Mouse (Mus musculus) lung, postnatal 10 days (tissue): Measurements from ENCODE around the gene Ucp2.

Experiments
- DNase-seq: peaks from one replicate; pipeline ENCODE4 v3.0.0; 2021

Gene Ucp2

GRCm38 (mm10) chr7:100493117-100493483, at the start of gene Ucp2:
Ucp2 (plus strand) TSS chr7:100493337.
- DNase-seq = peak; percentile 93

- DNase-seq = no peak
Measured at GRCm38 (mm10) chr7:100443728-100444127, 49.4 kb upstream of the Ucp2 start.

GRCm38 (mm10) chr7:100446271-100446670, 46.9 kb upstream of the Ucp2 start:
- no peak for DNase-seq

GRCm38 (mm10) chr7:100448530-100448929, 44.6 kb upstream of the Ucp2 start:
- no peak for DNase-seq

DNA sequence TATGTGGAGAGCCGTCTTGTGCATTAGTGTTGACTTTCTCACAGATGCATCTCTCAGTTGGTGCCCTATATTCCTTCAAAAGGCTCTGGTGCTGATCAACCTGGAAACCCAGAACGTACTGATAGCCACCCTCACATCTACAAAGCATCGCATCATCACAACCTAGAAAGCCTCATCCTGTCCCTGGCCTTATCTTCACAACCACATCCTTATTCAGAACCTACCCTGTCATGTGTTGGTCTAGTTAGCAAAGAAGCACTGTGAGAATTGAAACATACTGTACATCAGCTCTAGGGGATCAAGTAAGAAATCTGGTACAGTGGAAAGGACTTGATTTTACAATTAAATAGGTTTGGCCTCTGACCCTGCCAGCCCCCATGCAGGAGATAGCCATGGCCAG, 44.2 kb upstream of the Ucp2 start:
- no peak for DNase-seq

- DNase-seq = no peak
Measured at GRCm38 (mm10) chr7:100458153-100458552, 35.0 kb upstream of the Ucp2 start.

GRCm38 (mm10) chr7:100459862-100460261, 33.3 kb upstream of the Ucp2 start:
- DNase-seq = no peak

- peak; percentile 78 for DNase-seq
Measured at GRCm38 (mm10) chr7:100461621-100462151, 31.5 kb upstream of the Ucp2 start.

GRCm38 (mm10) chr7:100463194-100463593, 29.9 kb upstream of the Ucp2 start:
- no peak for DNase-seq

DNA sequence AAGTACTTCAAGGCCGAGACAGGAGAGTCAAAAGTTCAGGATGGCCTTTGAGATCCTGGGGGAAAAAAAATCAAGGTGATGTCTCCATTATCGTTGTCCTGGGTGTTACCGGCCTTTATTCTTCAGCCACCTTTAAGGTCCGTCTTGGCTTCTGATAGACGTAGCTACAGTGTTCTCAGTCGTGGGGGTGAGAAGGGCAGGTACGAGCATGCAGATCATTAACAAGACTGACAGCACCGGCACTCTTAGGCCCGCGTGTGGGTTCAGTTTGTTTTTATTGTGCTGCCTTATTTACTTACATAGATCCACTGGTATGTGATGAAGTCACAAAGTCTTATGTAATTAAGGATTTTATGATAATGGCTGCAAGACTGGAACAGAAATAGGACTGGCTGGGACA, 29.4 kb upstream of the Ucp2 start:
- DNase-seq = no peak

- DNase-seq = no peak
Measured at GRCm38 (mm10) chr7:100464248-100464647, 28.9 kb upstream of the Ucp2 start.

- DNase-seq = peak; percentile 33
Measured at GRCm38 (mm10) chr7:100465248-100465647, 27.9 kb upstream of the Ucp2 start.

DNA sequence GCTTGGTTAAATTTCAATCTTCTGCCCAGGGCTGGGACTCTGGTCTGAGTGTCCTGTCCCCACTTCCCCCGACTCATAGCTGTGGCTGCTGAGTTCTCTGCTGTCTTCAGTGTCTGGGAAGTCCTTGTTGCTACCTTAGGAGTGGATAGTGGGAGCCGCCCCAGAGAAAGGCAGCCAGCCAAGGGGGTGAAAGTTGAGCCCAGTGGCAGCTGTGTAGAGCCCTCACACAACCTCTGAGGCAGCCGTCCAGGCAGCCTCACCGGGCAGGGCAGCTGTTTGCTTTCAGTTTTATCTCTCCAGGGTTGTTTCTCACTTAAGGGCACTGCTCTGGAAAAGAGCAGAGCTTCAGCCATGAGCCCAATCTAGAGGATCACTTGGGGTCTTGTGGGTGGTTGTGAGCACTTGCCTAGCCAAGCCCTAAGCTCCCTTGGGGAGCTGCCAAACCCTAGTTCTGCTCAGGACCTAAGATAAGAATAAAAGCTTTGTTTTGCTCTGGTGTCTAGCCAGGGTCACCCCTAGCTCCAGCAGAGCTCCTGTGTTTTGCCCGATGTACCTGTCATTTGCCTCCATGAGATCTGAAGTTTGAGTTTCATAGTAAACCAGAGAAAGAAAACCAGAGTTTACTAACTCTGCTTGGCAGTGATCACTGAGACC, 27.4 kb upstream of the Ucp2 start:
- peak; percentile 93 for DNase-seq

- DNase-seq = no peak
Measured at GRCm38 (mm10) chr7:100466781-100467510, 26.2 kb upstream of the Ucp2 start.

DNA sequence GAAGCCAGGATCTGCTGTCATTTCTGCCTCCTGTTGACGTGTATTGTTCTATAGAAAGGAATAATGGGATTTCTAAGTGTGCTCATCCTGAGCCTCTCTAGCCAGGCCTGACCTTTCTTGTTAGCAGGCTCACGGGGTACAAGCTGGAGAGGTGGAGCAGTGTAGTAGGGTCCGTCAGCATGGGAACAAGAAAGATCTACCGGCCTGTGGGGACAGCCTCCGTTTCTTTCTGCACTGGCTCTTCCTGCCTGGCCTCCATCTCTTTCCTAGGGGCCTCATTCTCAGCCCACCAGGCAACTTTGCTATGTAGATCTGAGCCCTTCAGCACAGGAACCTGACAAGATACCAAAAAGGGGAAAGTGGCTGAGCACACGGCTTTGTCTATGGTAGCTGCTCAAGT, 24.4 kb upstream of the Ucp2 start:
- no peak for DNase-seq

DNA sequence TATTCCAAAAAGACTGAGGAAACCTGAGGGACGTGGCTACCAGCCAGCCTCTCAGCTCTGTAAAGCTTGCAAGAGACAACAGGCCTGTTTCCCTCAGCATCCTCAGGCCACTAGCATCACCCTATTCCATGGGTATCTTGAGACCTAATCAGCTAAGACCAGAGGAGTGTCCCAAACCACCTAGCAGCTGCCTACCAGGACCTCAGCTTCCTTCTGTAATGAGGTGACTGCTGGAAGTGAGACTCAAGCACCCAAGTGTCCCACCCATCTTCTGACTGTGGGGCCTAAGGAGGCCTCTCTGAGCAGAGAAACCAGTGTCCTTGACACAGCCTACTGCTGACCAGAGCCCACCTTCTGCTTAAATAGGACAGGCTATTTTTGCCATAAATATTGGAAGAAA, 23.6 kb upstream of the Ucp2 start:
- no peak for DNase-seq

GRCm38 (mm10) chr7:100470796-100471406, 22.2 kb upstream of the Ucp2 start:
- DNase-seq = no peak

GRCm38 (mm10) chr7:100471407-100471797, 21.7 kb upstream of the Ucp2 start:
- no peak for DNase-seq

DNA sequence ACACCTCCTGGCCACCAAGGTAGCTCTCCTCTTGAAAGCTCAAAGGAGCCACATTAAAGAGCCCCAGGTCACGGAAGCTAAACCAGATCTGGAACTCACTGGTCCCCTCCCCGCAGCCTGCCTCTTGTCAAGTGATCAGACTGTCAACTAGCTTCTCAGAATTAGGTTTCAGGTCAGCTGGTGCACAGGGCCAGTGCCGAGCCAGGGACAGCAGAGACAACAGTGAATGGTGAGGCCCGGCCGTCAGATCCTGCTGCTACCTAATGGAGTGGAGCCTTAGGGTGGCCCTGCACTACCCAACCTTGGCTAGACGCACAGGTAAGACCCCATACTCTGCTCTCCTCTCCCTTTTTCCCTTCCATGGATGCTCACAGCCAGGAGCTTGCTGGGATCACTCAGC, 20.4 kb upstream of the Ucp2 start, which contains the start of gene Ucp3:
TSS of gene Ucp3 (plus strand) at position 214 of the 400 bp plus-strand sequence.
- no peak for DNase-seq

GRCm38 (mm10) chr7:100473846-100474454, 19.2 kb upstream of the Ucp2 start:
- DNase-seq = no peak

DNA sequence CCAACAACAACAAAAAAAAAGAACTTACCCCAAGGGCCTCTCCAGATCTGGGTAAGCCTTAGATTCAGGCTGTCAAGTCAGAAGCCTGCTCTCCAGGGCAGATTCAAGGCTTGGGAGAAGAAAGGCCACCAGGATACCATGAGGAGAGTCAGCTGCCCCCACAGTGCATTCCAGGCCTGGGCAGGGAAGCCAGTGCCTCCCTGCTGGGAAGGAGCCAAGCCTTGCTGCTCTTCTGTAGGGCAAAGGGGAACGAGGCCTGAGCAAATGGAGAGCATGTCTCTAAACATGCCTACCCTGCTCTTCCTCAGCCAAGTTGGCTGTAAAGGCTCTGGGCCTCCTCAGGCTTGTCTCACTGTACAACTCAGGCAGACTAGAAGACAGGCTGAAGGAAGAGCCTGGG, 18.5 kb upstream of the Ucp2 start:
- DNase-seq = peak; percentile 52

DNA sequence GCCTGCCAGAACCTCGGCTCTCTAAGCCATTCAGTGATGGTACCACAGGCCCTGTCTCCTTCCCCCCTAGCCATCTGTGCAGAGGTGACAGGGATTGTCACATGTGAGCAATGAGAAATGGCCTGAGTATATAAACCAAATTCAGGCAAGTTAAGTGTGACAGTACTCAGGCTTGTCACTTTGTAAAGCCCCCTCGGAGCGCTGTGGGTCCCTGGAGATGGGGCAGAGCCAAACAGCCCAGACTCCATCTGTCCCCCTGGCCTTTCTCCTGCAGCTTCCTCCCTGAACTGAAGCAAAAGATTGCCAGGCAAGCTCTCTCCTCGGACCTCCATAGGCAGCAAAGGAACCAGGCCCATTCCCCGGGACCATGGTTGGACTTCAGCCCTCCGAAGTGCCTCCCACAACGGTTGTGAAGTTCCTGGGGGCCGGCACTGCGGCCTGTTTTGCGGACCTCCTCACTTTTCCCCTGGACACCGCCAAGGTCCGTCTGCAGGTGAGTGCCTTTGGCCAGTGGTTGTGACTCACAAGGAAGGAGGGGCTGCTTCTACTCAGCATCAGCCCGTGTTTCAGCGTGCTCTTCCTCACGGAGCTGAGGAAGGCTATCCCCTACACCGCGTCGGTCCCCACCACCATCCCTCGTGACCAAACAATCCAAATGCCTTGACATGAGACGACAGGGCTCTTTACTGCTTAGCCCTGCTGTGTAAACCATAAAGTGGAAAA, 13.9 kb upstream of the Ucp2 start:
- DNase-seq = no peak

- DNase-seq = no peak
Measured at GRCm38 (mm10) chr7:100479823-100480164, 13.3 kb upstream of the Ucp2 start.
